Mouse (Mus musculus): ENCODE results near the gene Tlx2.

Gene Tlx2

GRCm38 (mm10) chr6:83070247-83070310 lies at the start of gene Tlx2:
Gene Tlx2 (minus strand): TSS chr6:83070293.
- DNase-seq (ENCODE audit: low spot score in 2 of 2) = no peak

GRCm38 (mm10) chr6:83119734-83120051 lies 49.6 kb upstream of the Tlx2 start:
- DNase-seq (ENCODE audit: low spot score in 2 of 2) = no peak

DNA sequence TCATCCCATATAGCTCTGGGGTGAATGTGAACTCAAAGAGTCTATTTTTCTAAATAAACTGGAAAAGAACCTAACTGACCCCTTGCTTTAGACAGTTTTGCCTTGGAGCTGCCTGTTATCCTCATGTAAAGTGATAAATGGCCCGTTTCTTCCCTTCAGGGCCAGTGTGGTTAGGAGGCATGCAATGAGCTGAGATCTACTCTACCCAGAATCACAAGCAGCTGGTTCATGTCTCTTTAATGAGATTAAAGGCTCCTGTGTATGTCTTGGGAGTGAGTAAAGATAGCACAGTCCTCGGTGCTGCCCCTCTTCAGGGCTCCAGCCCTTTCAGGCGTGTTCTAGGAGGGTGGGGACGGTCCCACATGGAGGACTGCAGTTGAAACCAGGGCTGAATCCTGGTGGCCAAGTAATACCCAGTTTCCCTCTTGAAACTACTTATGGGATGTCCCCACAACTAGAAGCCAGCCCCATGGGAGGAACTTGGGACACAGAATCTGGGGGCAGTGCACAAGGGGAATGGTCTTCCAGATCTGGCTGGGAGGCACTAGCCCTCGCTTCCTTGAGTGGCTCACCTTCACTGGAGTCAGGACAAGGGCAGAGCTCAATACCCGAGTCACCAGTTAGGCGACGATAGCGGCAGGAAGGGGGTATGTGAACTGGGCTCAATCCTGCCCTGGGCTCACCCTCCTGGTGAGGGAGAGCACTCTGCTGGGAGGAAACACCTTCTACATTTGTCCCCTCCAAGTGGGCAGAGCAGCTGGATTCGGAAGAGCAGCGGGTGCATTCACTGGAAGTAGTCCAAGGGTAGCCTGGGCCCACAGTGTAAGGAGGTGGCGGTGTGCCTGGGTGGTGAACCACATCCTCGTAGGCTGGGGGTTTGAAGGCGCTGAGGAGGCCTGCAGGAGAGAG lies 49.0 kb upstream of the Tlx2 start:
- no peak for DNase-seq (ENCODE audit: low spot score in 2 of 2)

- DNase-seq (ENCODE audit: low spot score in 2 of 2) = no peak
Measured at GRCm38 (mm10) chr6:83118369-83118768, 48.3 kb upstream of the Tlx2 start.

DNA sequence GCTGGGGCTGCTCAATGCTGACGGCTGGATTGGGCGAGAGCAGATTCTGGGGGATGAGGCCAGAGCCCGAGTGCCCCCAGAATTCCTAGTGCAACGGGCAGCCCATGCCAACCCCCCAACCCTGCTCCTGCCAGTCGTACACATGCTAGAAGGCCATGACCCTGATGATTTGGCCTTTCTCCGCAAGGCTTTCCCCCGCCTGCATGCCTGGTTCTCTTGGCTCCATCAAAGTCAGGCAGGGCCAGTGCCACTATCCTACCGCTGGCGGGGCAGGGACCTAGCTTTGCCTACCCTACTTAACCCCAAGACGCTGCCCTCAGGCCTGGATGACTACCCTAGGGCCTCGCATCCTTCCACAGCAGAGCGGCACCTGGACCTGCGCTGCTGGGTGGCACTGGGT lies 47.5 kb upstream of the Tlx2 start:
- DNase-seq (ENCODE audit: low spot score in 2 of 2) = no peak

DNA sequence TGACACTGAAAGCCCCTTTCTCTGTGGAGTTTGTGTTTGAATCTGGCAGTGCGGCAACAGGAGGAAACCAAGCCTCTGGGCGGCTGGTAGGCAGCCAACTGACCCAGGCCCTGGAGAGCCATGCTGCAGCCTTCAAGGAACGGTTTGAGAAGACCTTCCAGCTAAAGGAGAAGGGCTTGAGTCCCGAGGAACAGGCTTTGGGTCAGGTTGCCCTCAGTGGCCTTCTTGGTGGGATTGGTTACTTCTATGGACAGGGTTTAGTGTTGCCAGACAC lies 47.0 kb upstream of the Tlx2 start:
- DNase-seq (ENCODE audit: low spot score in 2 of 2) = no peak

GRCm38 (mm10) chr6:83116373-83117164 lies 46.5 kb upstream of the Tlx2 start:
- DNase-seq (ENCODE audit: low spot score in 2 of 2) = no peak

DNA sequence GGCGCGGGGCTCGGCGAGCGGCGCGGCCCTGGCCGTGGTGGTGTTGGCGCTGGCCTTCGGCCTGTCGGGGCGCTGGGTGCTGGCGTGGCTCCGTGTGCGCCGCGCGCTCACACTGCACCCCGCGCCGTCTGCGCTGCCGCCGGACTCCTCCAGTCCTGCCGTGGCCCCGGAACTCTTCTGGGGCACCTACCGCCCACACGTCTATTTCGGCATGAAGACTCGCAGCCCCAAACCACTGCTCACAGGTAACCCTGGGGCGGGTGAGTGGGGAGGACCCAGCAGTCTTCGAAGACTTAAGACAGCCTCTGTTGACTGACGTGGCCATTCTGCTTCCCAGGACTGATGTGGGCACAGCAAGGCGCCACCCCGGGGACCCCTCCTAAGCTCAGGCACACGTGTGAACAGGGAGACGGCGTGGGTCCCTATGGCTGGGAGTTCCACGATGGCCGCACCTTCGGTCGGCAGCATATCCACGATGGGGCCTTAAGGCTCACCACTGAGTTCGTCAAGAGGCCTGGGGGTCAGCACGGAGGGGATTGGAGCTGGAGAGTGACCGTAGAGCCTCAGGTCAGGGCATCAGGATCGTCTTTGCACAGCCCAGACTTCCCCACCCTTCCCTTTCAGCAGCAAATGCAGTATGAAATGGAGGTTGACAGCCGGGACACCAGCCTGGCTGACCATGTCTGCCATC lies 45.7 kb upstream of the Tlx2 start:
- no peak for DNase-seq (ENCODE audit: low spot score in 2 of 2)

- DNase-seq (ENCODE audit: low spot score in 2 of 2) = peak; percentile 91 to 97
Measured at GRCm38 (mm10) chr6:83115011-83115671, 45.0 kb upstream of the Tlx2 start, which contains the start of gene Mogs. Gene Mogs (plus strand): TSS chr6:83115496.

- DNase-seq (ENCODE audit: low spot score in 2 of 2) = no peak
Measured at GRCm38 (mm10) chr6:83111510-83112136, 41.5 kb upstream of the Tlx2 start.

DNA sequence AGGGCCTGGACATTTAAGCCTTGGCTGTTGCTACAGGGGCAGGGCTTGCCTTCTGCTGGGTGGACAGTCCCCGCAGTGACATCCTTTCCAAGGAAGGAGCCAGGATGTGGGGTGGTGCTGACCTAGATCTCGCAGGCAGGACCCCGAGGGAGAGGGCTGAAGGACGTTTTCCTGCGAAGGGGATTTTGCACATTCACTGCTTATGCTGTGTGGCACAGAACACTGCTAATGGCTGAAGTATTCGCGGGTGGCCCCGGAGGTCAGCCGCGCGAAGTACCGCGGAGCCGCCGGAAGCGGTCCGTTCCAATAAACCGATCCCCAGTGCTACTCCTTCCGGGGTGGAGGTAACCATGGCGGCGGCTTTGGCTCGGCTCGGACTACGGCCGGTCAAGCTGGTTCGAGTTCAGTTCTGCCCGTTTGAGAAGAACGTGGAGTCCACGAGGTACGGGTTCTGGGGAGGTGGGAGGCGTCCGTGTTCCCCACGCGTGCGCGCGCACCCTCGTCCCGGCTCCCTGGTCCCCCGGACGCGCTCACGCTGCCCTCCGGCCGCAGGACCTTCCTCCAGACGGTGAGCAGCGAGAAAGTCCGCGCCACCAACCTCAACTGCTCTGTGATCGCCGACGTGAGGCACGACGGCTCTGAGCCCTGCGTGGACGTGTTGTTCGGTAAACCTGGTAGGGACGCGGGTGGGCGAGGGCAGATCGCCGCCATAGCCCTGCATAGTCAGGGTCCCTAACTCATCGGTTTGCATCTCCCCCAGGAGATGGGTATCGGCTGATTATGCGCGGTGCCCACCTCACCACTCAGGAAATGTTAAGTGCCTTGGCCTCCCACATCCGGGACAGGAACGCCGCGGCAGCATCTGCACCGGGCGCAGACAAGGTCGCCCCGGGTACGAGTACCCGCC lies 38.9 kb upstream of the Tlx2 start, which contains the start of gene Mrpl53:
Gene Mrpl53, plus strand, starts transcription at position 279 of the 907 bp plus-strand sequence.
- peak; percentile 79 to 84 for DNase-seq (ENCODE audit: low spot score in 2 of 2)

- peak; percentile 67 to 83 for DNase-seq (ENCODE audit: low spot score in 2 of 2)
Measured at GRCm38 (mm10) chr6:83107566-83108400, 37.7 kb upstream of the Tlx2 start.

GRCm38 (mm10) chr6:83104158-83104557 lies 34.1 kb upstream of the Tlx2 start:
- no peak for DNase-seq (ENCODE audit: low spot score in 2 of 2)

GRCm38 (mm10) chr6:83103130-83103650 lies 33.1 kb upstream of the Tlx2 start:
- no peak for DNase-seq (ENCODE audit: low spot score in 2 of 2)

DNA sequence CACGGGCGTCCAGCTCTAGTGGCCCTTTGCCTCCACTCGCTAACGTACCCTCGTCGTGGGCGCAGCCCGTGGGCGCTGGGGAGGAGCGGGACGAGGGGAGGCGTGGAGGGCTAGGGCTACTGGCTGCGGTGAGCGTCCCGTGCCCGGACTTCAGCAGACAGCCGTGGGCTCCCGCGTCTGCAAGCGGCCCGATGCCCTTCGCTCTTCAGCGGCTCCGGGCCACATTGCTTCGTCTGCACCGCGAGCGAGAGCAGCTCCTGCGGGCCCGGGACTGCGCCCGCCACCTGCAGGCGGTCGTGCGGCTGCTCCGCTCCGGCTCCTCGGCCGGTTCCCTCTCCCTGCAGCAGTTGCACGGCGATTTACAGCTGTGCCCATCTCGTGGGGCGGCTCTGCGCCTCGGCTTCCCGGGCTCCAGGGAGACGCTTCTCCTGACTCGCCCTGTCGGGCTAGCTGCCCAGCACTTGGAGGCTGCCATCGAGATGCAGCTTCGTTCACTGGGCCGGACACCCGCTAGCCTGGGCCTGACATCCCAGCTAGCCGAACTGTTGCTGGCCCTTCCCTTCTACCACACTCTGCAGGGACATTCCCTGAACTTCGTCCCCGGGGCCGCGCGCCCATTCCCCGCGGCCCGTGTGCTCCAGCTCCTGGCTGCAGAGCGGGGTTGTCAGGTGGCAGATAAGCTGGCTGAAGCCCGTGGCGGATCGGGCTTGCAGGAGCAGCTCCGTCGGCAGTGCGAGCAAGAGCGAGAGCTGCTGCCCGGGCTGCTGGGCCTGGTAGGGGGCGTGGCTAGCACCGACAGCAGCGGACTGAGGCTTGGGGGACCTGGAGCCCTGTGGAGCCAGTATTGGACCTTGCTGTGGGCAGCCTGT lies 31.8 kb upstream of the Tlx2 start:
- peak in 1 of 2 experiments; percentile 60 for DNase-seq (ENCODE audit: low spot score in 2 of 2)

DNA sequence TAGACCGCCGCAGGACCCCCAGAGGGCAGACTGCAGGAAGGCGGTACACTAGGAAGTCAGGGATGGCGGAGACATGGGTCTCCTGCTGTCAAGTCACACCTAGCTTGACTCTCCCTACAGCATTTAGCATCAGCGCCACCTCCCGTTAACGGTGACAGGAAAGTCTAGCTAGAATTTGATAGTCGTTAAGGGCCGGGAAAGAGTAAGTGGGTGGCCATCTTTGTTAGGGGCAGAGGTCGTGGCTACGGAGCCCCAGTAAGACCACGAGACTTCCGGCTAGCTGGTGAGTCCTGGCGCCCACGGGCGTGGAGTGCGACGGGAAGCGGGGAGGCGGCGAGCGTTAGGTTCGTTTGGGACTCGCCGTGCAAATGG lies 31.2 kb upstream of the Tlx2 start, which contains the start of the genes Ccdc142 and Gm42688:
Gene Ccdc142, plus strand, starts transcription at position 286 of the 372 bp plus-strand sequence.
Gene Gm42688, plus strand, starts transcription at position 302 of the 372 bp plus-strand sequence.
- peak; percentile 81 to 83 for DNase-seq (ENCODE audit: low spot score in 2 of 2)

GRCm38 (mm10) chr6:83098411-83098810 lies 28.3 kb upstream of the Tlx2 start:
- DNase-seq (ENCODE audit: low spot score in 2 of 2) = no peak

- no peak for DNase-seq (ENCODE audit: low spot score in 2 of 2)
Measured at GRCm38 (mm10) chr6:83095968-83096367, 25.9 kb upstream of the Tlx2 start.

Measured in urinary bladder, postnatal 4 days (tissue).